In genomic region chr19:34334300-34334699, GRCm38 (mm10) we compare ENCODE assay signal across 9 mouse cellular contexts. TPM values are rescaled to one million over a fixed set of nuclear protein-coding genes. Genes with fewer than 3 reads are reported as not detected.
DNase-seq lines count a peak whose midpoint lies in the region; ATAC-seq and TF ChIP-seq lines count a peak whose summit lies in the region.
"Had no signal": no experiment of that assay in that cellular context is flagged by ENCODE, and none has a peak within 500 bp of the region (broad histone marks: within the 10 kb centered on the region; RNA-seq: fewer than 3 reads in every experiment).

No protein-coding gene starts in this region.

- peak; percentile 96 for TF ChIP-seq CTCF in brain, embryonic 14.5 days (IDR thresholded peaks at IDR 0.05; ENCODE audit: borderline replicate concordance, extremely low read depth, insufficient read depth, insufficient read length)
- TF ChIP-seq CTCF in left cerebral cortex, adult 2 months (IDR thresholded peaks at IDR 0.05), result peak; percentile 91
- peak; percentile 95 for TF ChIP-seq CTCF in small intestine, adult 2 months (IDR thresholded peaks at IDR 0.05; ENCODE audit: extremely low read depth, insufficient read length, insufficient replicate concordance, low read depth, low read length)

- H3K36me3 ChIP-seq in hindbrain, embryonic 10.5 days, result no peaks in the 10 kb centered on the region
- no peaks in the 10 kb centered on the region for H3K36me3 ChIP-seq in hindbrain, embryonic 12.5 days
- no peaks in the 10 kb centered on the region for H3K36me3 ChIP-seq in midbrain, embryonic 13.5 days
- no peaks in the 10 kb centered on the region for H3K36me3 ChIP-seq in small intestine, adult 2 months (ENCODE audit: control insufficient read depth, insufficient read depth, low read length)
- H3K36me3 ChIP-seq: neural tube, embryonic 13.5 days had no signal

- H3K4me2 ChIP-seq in hindbrain, embryonic 12.5 days (replicated peaks), result no peak overlapping the region
- H3K4me2 ChIP-seq in midbrain, embryonic 13.5 days (replicated peaks), result no peak overlapping the region
- H3K4me2 ChIP-seq: neural tube, embryonic 13.5 days had no signal

- no peaks in the 10 kb centered on the region for H3K9me3 ChIP-seq in hindbrain, embryonic 10.5 days
- H3K9me3 ChIP-seq in hindbrain, embryonic 12.5 days (replicated peaks), result no peaks in the 10 kb centered on the region
- no peaks in the 10 kb centered on the region for H3K9me3 ChIP-seq in midbrain, embryonic 13.5 days
- H3K9me3 ChIP-seq: neural tube, embryonic 13.5 days had no signal

- intact Hi-C loops in heart, postnatal 36 days (cut with DNase I), result loop anchor here (1.0 to 2.0 kb wide), 4 partner anchors 90 to 303 kb away; no protein-coding TSS in a partner anchor
- intact Hi-C loops in left cerebral cortex, adult 2 months (cut with DNase I), result loop anchor here (1.0 to 5.0 kb wide), 5 partner anchors 92 to 438 kb away; partner anchors contain the start of gene Ifit2

- no peaks in the 10 kb centered on the region for H3K4me1 ChIP-seq in hindbrain, embryonic 10.5 days (replicated peaks)
- no peaks in the 10 kb centered on the region for H3K4me1 ChIP-seq in hindbrain, embryonic 12.5 days
- H3K4me1 ChIP-seq in midbrain, embryonic 13.5 days (replicated peaks), result no peaks in the 10 kb centered on the region
- H3K4me1 ChIP-seq in small intestine, adult 2 months (ENCODE audit: control insufficient read depth, insufficient read depth, insufficient read length, low read length), result no peaks in the 10 kb centered on the region
- H3K4me1 ChIP-seq: neural tube, embryonic 13.5 days had no signal

- H3K27me3 ChIP-seq in hindbrain, embryonic 10.5 days (ENCODE audit: insufficient read depth, poor library complexity, severe bottlenecking), result no peaks in the 10 kb centered on the region
- H3K27me3 ChIP-seq in hindbrain, embryonic 12.5 days, result no peaks in the 10 kb centered on the region
- no peaks in the 10 kb centered on the region for H3K27me3 ChIP-seq in midbrain, embryonic 13.5 days
- no peaks in the 10 kb centered on the region for H3K27me3 ChIP-seq in small intestine, adult 2 months (ENCODE audit: control insufficient read depth, insufficient read depth, low read length)
- H3K27me3 ChIP-seq: neural tube, embryonic 13.5 days had no signal

- no peak overlapping the region for H3K9ac ChIP-seq in hindbrain, embryonic 12.5 days
- H3K9ac ChIP-seq in midbrain, embryonic 13.5 days (replicated peaks), result no peak overlapping the region
- H3K9ac ChIP-seq: neural tube, embryonic 13.5 days had no signal

- no peak overlapping the region for H3K4me3 ChIP-seq in hindbrain, embryonic 10.5 days
- H3K4me3 ChIP-seq in hindbrain, embryonic 12.5 days, result no peak overlapping the region
- no peak overlapping the region for H3K4me3 ChIP-seq in left cerebral cortex, adult 2 months
- no peak overlapping the region for H3K4me3 ChIP-seq in midbrain, embryonic 13.5 days (replicated peaks)
- H3K4me3 ChIP-seq in small intestine, adult 2 months (ENCODE audit: low read depth, low read length), result no peak overlapping the region
- H3K4me3 ChIP-seq: neural tube, embryonic 13.5 days had no signal

- WGBS in hindbrain, embryonic 10.5 days, result 1% methylated on average over 2 of the region's 2 CpGs
- WGBS in hindbrain, embryonic 12.5 days, result 0% methylated on average over 2 of the region's 2 CpGs
- 0% methylated on average over 2 of the region's 2 CpGs for WGBS in midbrain, embryonic 13.5 days
- WGBS in small intestine, adult 2 months, result 1% methylated on average over 2 of the region's 2 CpGs

- H3K27ac ChIP-seq in hindbrain, embryonic 10.5 days, result no peak overlapping the region
- H3K27ac ChIP-seq in hindbrain, embryonic 12.5 days, result no peak overlapping the region
- no peak overlapping the region for H3K27ac ChIP-seq in left cerebral cortex, adult 2 months
- H3K27ac ChIP-seq in midbrain, embryonic 13.5 days, result no peak overlapping the region
- no peak overlapping the region for H3K27ac ChIP-seq in small intestine, adult 2 months (ENCODE audit: insufficient read depth, low read depth, low read length)
- H3K27ac ChIP-seq: neural tube, embryonic 13.5 days had no signal

- TF ChIP-seq POLR2A in brain, embryonic 14.5 days (IDR thresholded peaks at IDR 0.05; ENCODE audit: borderline replicate concordance, extremely low read depth, insufficient read depth, insufficient read length, poor library complexity, severe bottlenecking), result no peak
- no peak for TF ChIP-seq POLR2A in small intestine, adult 2 months (IDR thresholded peaks at IDR 0.05; ENCODE audit: low read depth, low read length)

- DNase-seq in hindbrain, embryonic 10.5 days (ENCODE audit: low spot score), result peak; percentile 56
- peak; percentile 85 for DNase-seq in brain, embryonic 14.5 days (ENCODE audit: low read depth)
- peak; percentile 72 to 81 for DNase-seq in heart, postnatal 36 days
- DNase-seq in left cerebral cortex, adult 2 months (ENCODE audit: extremely low spot score in 1 of 2, low spot score in 2 of 2), result peak; percentile 47 to 63

- ATAC-seq in hindbrain, embryonic 12.5 days (ENCODE audit: low FRiP score), result no peak
- ATAC-seq in erythroid progenitor cell, adult 5-6 weeks (replicated peaks; ENCODE audit: low FRiP score, poor library complexity, severe bottlenecking), result peak; percentile 59; the same call in 1 of the 2 replicates
- 0 out of 2 replicates have a peak, but pooled peaks have one; percentile 65 for ATAC-seq in midbrain, embryonic 13.5 days

RNA-seq across cellular contexts. Expression of gene Fas, which starts 43.8 kb away (rescaled TPM):
- 0.15 and 0.31 TPM in 2 replicates for polyA plus RNA-seq in hindbrain, embryonic 10.5 days (2016; fragmentation: Nextera tagmentation; extraction: Ambion mirVana)
- polyA plus RNA-seq in hindbrain, embryonic 12.5 days (2016; fragmentation: Nextera tagmentation; extraction: Ambion mirVana), result 1.4 and 1.6 TPM in 2 replicates
- polyA plus RNA-seq in brain, embryonic 14.5 days (2012; rRNA removed), result 0.28 and 0.79 TPM in 2 replicates
- total RNA-seq in erythroid progenitor cell, adult 5-6 weeks (2015; ENCODE audit: low replicate concordance), result not detected in 2 replicates
- total RNA-seq in erythroid progenitor cell, adult 5-6 weeks (2017; ENCODE audit: low replicate concordance), result 2.6 and 8.5 TPM in 2 replicates
- total RNA-seq in heart, postnatal 36 days (2021), result 10 to 100 TPM; 15.0 to 15.7 TPM
- 1 to 10 TPM in 1 of 2 experiments, under 1 TPM in 1; 0.84 to 2.3 TPM for total RNA-seq in left cerebral cortex, adult 2 months (2021)
- polyA plus RNA-seq in midbrain, embryonic 13.5 days (2015; fragmentation: Nextera tagmentation; extraction: Ambion mirVana), result 0.51 and 0.53 TPM in 2 replicates
- polyA plus RNA-seq in small intestine, adult 2 months (2012; rRNA removed), result 1.1 and 2.3 TPM in 2 replicates
